Mouse (Mus musculus): ENCODE measurements around the gene Mfge8. TPM values are rescaled to one million over a fixed set of nuclear protein-coding genes. Genes with fewer than 3 reads are reported as not detected.

The Mfge8 gene
- polyA plus RNA-seq (2014; fragmentation: Illumina TruSeq; extraction: RNeasy Lipid Tissue Mini Kit (QIAGEN cat#74804); ENCODE audit: low read depth, low replicate concordance), result 2.1 TPM

DNA sequence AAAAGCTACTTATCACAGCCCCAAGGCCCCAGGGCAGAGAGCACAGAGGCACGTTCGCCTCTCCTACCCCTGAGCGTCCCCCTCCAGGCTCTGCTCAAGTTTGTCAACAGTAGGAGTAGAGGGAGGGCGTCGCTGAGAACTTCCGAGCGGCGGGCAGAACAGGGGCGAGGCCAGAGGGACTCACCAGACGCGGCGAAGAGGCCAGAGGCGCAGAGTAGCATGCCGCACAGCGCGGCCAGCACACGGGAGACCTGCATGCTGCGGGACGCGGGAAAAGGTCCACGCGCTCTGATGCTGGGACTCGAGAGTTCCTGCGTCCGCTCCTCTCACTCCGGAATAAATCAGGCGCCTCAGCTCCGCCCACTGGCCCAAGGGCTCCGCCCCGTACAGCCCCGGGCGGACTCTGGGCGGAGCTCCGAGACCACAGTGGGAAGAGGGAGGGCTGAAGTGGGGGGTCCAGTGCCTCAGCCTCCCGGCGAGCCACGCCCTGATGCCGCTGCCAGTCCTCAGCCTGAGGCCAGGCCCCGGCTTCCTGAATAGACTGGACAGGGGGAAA is at the start of gene Mfge8:
TSS of gene Mfge8 (minus strand) at position 350 of the 556 bp plus-strand sequence.

DNA sequence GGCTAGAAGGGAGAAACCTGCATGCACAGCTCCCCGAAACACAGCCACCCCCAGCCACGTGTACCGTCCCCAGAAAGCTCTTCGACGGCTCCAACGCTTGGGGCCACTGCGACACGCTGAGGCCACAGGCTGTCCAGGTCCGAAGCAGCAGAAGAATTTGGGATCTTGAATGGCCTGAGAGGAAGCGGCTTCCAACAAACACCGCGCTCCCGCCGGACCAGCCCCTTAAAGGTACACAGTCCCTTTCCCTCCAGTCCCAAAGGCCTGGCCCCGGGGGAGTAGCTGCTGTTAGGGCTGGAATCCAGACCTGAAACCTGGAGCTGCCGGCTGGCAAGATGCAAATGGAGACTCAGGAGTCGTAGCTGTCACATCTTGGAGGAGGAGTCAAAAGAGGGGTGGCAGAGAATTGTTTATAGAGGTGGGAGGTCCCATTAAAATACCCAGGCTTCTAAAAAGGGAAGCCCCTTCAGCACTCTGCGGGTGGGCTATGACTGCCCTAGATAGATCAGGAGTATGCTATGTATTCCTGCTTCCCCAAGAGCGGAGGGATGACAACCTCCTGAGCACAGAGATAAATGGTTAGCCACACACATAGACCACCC is 17.9 kb downstream of the Mfge8 start, which contains the start of gene Hapln3:
TSS of gene Hapln3 (minus strand) at position 176 of the 602 bp plus-strand sequence.

Other genes starting within 250 kb of the Mfge8 start
- 22.9 TPM for gene Isg20, start 235.6 kb downstream of the Mfge8 start, polyA plus RNA-seq (2014; fragmentation: Illumina TruSeq; extraction: RNeasy Lipid Tissue Mini Kit (QIAGEN cat#74804); ENCODE audit: low read depth, low replicate concordance)
- gene Acan, start 95.6 kb downstream of the Mfge8 start, polyA plus RNA-seq (2014; fragmentation: Illumina TruSeq; extraction: RNeasy Lipid Tissue Mini Kit (QIAGEN cat#74804); ENCODE audit: low read depth, low replicate concordance), result 0.15 TPM
- 0.15 TPM for gene Hapln3, start 18.0 kb downstream of the Mfge8 start, polyA plus RNA-seq (2014; fragmentation: Illumina TruSeq; extraction: RNeasy Lipid Tissue Mini Kit (QIAGEN cat#74804); ENCODE audit: low read depth, low replicate concordance)
- 20.4 TPM for gene Abhd2, start 124.1 kb upstream of the Mfge8 start, polyA plus RNA-seq (2014; fragmentation: Illumina TruSeq; extraction: RNeasy Lipid Tissue Mini Kit (QIAGEN cat#74804); ENCODE audit: low read depth, low replicate concordance)
- 0.46 TPM for gene Rlbp1, start 238.0 kb upstream of the Mfge8 start, polyA plus RNA-seq (2014; fragmentation: Illumina TruSeq; extraction: RNeasy Lipid Tissue Mini Kit (QIAGEN cat#74804); ENCODE audit: low read depth, low replicate concordance)
- 12.9 TPM for gene Fanci, start 242.9 kb upstream of the Mfge8 start, polyA plus RNA-seq (2014; fragmentation: Illumina TruSeq; extraction: RNeasy Lipid Tissue Mini Kit (QIAGEN cat#74804); ENCODE audit: low read depth, low replicate concordance)

Measured in testis, adult 10 weeks (tissue).